Mouse (Mus musculus) lung, embryonic 14.5 days (tissue): ENCODE data around the gene Tspan4. TPM values are rescaled to one million over a fixed set of nuclear protein-coding genes. Genes with fewer than 3 reads are reported as not detected.

Experiments
- ATAC-seq: fragments of 200-750 bp; cut with Nextera tagmentation; 2 replicates; pipeline ENCODE4 v1.8.0; 2017; ENCODE audit warnings: mild to moderate bottlenecking, moderate TSS enrichment, moderate library complexity; ENCODE audit not compliant: insufficient read depth
- DNase-seq: peaks from one replicate; pipeline ENCODE4 v3.0.0-alpha.2; 2015
- H3K27ac ChIP-seq: fragments of 300-500 bp; sonication (generic); 2 replicates; pipeline ENCODE4 v1.5.1; 2014; ENCODE audit warnings: low read depth, mild to moderate bottlenecking, moderate library complexity
- H3K27me3 ChIP-seq: fragments of 300-500 bp; sonication (generic); 2 replicates; pipeline ENCODE4 v1.6.1; 2014; ENCODE audit warnings: low read length, control low read depth; ENCODE audit not compliant: insufficient read depth
- H3K36me3 ChIP-seq: fragments of 300-500 bp; sonication (generic); 2 replicates; pipeline ENCODE4 v1.6.1; 2014; ENCODE audit warnings: control low read depth; ENCODE audit not compliant: insufficient read depth
- H3K4me1 ChIP-seq: fragments of 300-500 bp; sonication (generic); 2 replicates; pipeline ENCODE4 v1.6.1; 2014; ENCODE audit warnings: antibody characterized with exemption, control low read depth; ENCODE audit not compliant: insufficient read depth
- H3K4me2 ChIP-seq: fragments of 300-500 bp; sonication (generic); 2 replicates; pipeline ENCODE4 v1.6.1; 2014; ENCODE audit warnings: mild to moderate bottlenecking
- H3K4me3 ChIP-seq: fragments of 300-500 bp; sonication (generic); 2 replicates; pipeline ENCODE4 v1.5.1; 2014; ENCODE audit warnings: low read depth, low read length
- H3K9ac ChIP-seq: fragments of 300-500 bp; sonication (generic); 2 replicates; pipeline ENCODE4 v1.6.1; 2014
- H3K9me3 ChIP-seq: fragments of 300-500 bp; sonication (generic); 2 replicates; pipeline ENCODE4 v1.6.1; 2016; ENCODE audit warnings: low read depth, low read length, control low read depth
- CTCF ChIP-seq: IDR thresholded peaks from 2 replicates; pipeline ENCODE4 v1.5.1; 2016; ENCODE audit warnings: antibody characterized with exemption, low read depth
- WGBS: fragments of 180-500 bp; shearing (Covaris S2); extraction: QIAGEN DNeasy Blood & Tissue Kit; methylation state at CpG from one replicate; pipeline ENCODE4 v1.1.7; 2014; 5-methylcytosine and 5-hydroxymethylcytosine counted together
- polyA plus RNA-seq: library from polyadenylated mRNA; unstranded; fragments of >200 nt; fragmentation: Nextera tagmentation; extraction: Ambion mirVana; gene quantifications from 2 replicates; pipeline ENCODE4 v1.2.1, GENCODE M21; 2014

Gene Tspan4
- 95.5 and 100.0 TPM in 2 replicates for polyA plus RNA-seq

GRCm38 (mm10) chr7:141475011-141475804 is at the start of gene Tspan4, which contains the start of gene Polr2l:
Gene Tspan4 (plus strand): TSS chr7:141475240.
Gene Polr2l (minus strand): TSS chr7:141475132.
- H3K9ac ChIP-seq = peak within 1 kb of the TSS; percentile 75
- peak within 1 kb of the TSS; percentile 98 for H3K27ac ChIP-seq
- no peaks in the 10 kb centered on the region for H3K9me3 ChIP-seq
- peaks cover 25% of the 10 kb centered on the region for H3K4me1 ChIP-seq
- TF ChIP-seq CTCF = 0 out of 2 replicates have a peak, but pooled peaks have one; percentile 11
- under 1% methylated on average over 77 of the region's 87 CpGs for WGBS
- peak within 1 kb of the TSS; percentile 86 for H3K4me2 ChIP-seq
- no peaks in the 10 kb centered on the region for H3K27me3 ChIP-seq
- ATAC-seq (peak; percentile 58), DNase-seq (peak; percentile 93)
- H3K4me3 ChIP-seq = peak within 1 kb of the TSS; percentile 81
- H3K36me3 ChIP-seq = peaks cover 25% of the 10 kb centered on the region

GRCm38 (mm10) chr7:141426948-141427730 is 47.9 kb upstream of the Tspan4 start:
- Histone ChIP-seq H3K4me1 (no peaks in the 10 kb centered on the region), H3K4me3 (no peak overlapping the region)
- no peak for TF ChIP-seq CTCF

GRCm38 (mm10) chr7:141428701-141429100 is 46.3 kb upstream of the Tspan4 start:
- 46% methylated on average over 5 of the region's 5 CpGs for WGBS
- H3K4me2 ChIP-seq = no peak overlapping the region
- no peaks in the 10 kb centered on the region for H3K9me3 ChIP-seq
- no peak overlapping the region for H3K9ac ChIP-seq
- H3K36me3 ChIP-seq = peaks cover 32% of the 10 kb centered on the region
- no peak for DNase-seq
- H3K27me3 ChIP-seq = no peaks in the 10 kb centered on the region
- ATAC-seq = no peak
- H3K4me1 ChIP-seq = no peaks in the 10 kb centered on the region
- no peak overlapping the region for H3K27ac ChIP-seq
- TF ChIP-seq CTCF = no peak
- H3K4me3 ChIP-seq = no peak overlapping the region

More at GRCm38 (mm10) chr7:141426948-141427730, 47.9 kb upstream of the Tspan4 start:
- ATAC-seq (no peak), DNase-seq (no peak)
- H3K36me3 ChIP-seq = peaks cover 17% of the 10 kb centered on the region
- H3K9me3 ChIP-seq = no peaks in the 10 kb centered on the region
- H3K4me2 ChIP-seq = no peak overlapping the region
- 71% methylated on average over 12 of the region's 12 CpGs for WGBS
- no peak overlapping the region for H3K27ac ChIP-seq
- H3K9ac ChIP-seq = no peak overlapping the region
- no peaks in the 10 kb centered on the region for H3K27me3 ChIP-seq

GRCm38 (mm10) chr7:141429310-141429709 is 45.7 kb upstream of the Tspan4 start, which contains the start of gene Cend1:
Gene Cend1 (minus strand): TSS chr7:141429491.
- Histone ChIP-seq H3K9me3 (no peaks in the 10 kb centered on the region), H3K9ac (no peak within 1 kb of the TSS), H3K4me2 (peak within 1 kb of the TSS; percentile 39; the same call in 1 of the 2 replicates), H3K4me1 (peaks cover 3% of the 10 kb centered on the region; the same call in 1 of the 2 replicates), H3K4me3 (no peak within 1 kb of the TSS), H3K36me3 (peaks cover 35% of the 10 kb centered on the region), H3K27ac (no peak within 1 kb of the TSS), H3K27me3 (no peaks in the 10 kb centered on the region)
- ATAC-seq (peak; percentile 18; the same call in 1 of the 2 replicates), DNase-seq (peak; percentile 45)
- no peak for TF ChIP-seq CTCF
- WGBS = 4% methylated on average over 19 of the region's 19 CpGs

GRCm38 (mm10) chr7:141429840-141430584 is 45.0 kb upstream of the Tspan4 start:
- Histone ChIP-seq H3K27me3 (no peaks in the 10 kb centered on the region), H3K27ac (no peak overlapping the region), H3K9me3 (no peaks in the 10 kb centered on the region), H3K36me3 (peaks cover 35% of the 10 kb centered on the region), H3K4me3 (no peak overlapping the region), H3K4me2 (no peak overlapping the region), H3K4me1 (peaks cover 9% of the 10 kb centered on the region; the same call in 1 of the 2 replicates), H3K9ac (no peak overlapping the region)
- no peak for TF ChIP-seq CTCF
- ATAC-seq = no peak
- WGBS = 59% methylated on average over 9 of the region's 9 CpGs
- no peak for DNase-seq

GRCm38 (mm10) chr7:141430585-141431240 is 44.3 kb upstream of the Tspan4 start:
- Histone ChIP-seq H3K36me3 (peaks cover 35% of the 10 kb centered on the region), H3K9me3 (no peaks in the 10 kb centered on the region), H3K27me3 (no peaks in the 10 kb centered on the region), H3K4me3 (no peak overlapping the region), H3K4me1 (peaks cover 13% of the 10 kb centered on the region; the same call in 1 of the 2 replicates), H3K9ac (no peak overlapping the region), H3K27ac (no peak overlapping the region), H3K4me2 (no peak overlapping the region)
- no peak for TF ChIP-seq CTCF
- no peak for ATAC-seq
- no peak for DNase-seq
- whole genome bisulfite sequencing = 93% methylated on average over 9 of the region's 9 CpGs
